Mouse (Mus musculus) kidney, postnatal 0 days (tissue): ENCODE measurements around the gene Ncdn. TPM values are rescaled to one million over a fixed set of nuclear protein-coding genes. Genes with fewer than 3 reads are reported as not detected.

ENCODE experiments used
- ATAC-seq: fragments of 200-750 bp; cut with Nextera tagmentation; replicated peaks from 2 replicates; pipeline ENCODE4 v1.8.0; 2017; ENCODE audit warnings: low read depth, moderate number of reproducible peaks, moderate TSS enrichment, moderate library complexity; ENCODE audit not compliant: low FRiP score
- DNase-seq: peaks from one replicate; pipeline ENCODE4 v3.0.0-alpha.2; 2016; ENCODE audit warnings: low spot score
- H3K27ac ChIP-seq: fragments of 300-500 bp; sonication (generic); 2 replicates; pipeline ENCODE4 v1.5.1; 2014; ENCODE audit warnings: mild to moderate bottlenecking
- H3K27me3 ChIP-seq: fragments of 300-500 bp; sonication (generic); 2 replicates; pipeline ENCODE4 v1.6.1; 2014; ENCODE audit warnings: low read length, mixed read lengths; ENCODE audit not compliant: insufficient read depth
- H3K36me3 ChIP-seq: fragments of 300-500 bp; sonication (generic); 2 replicates; pipeline ENCODE4 v1.6.1; 2014; ENCODE audit warnings: low read length, mixed read lengths; ENCODE audit not compliant: insufficient read depth
- H3K4me1 ChIP-seq: fragments of 300-500 bp; sonication (generic); replicated peaks from 2 replicates; pipeline ENCODE4 v1.6.1; 2014; ENCODE audit warnings: antibody characterized with exemption, low read length, mixed read lengths; ENCODE audit not compliant: insufficient read depth
- H3K4me2 ChIP-seq: fragments of 300-500 bp; sonication (generic); 2 replicates; pipeline ENCODE4 v1.6.1; 2014; ENCODE audit warnings: mild to moderate bottlenecking, low read length, moderate library complexity, mixed read lengths
- H3K4me3 ChIP-seq: fragments of 300-500 bp; sonication (generic); replicated peaks from 2 replicates; pipeline ENCODE4 v1.5.1; 2014; ENCODE audit warnings: low read depth, low read length
- H3K9ac ChIP-seq: fragments of 300-500 bp; sonication (generic); 2 replicates; pipeline ENCODE4 v1.6.1; 2014; ENCODE audit warnings: low read depth, low read length
- H3K9me3 ChIP-seq: fragments of 300-500 bp; sonication (generic); replicated peaks from 2 replicates; pipeline ENCODE4 v1.6.1; 2016; ENCODE audit warnings: low read length, inconsistent platforms, mixed read lengths
- CTCF ChIP-seq: IDR thresholded peaks from 2 replicates; pipeline ENCODE4 v1.5.1; 2016; ENCODE audit warnings: antibody characterized with exemption, low read depth, mild to moderate bottlenecking, moderate library complexity
- whole genome bisulfite sequencing: fragments of 180-500 bp; shearing (Covaris S2); extraction: QIAGEN DNeasy Blood & Tissue Kit; methylation state at CpG from one replicate; pipeline ENCODE4 v1.1.7; 2014; 5-methylcytosine and 5-hydroxymethylcytosine counted together
- polyA plus RNA-seq: library from polyadenylated mRNA; unstranded; fragments of >200 nt; fragmentation: Nextera tagmentation; extraction: Ambion mirVana; gene quantifications from 2 replicates; pipeline ENCODE4 v1.2.1, GENCODE M21; 2015

Ncdn gene
- polyA plus RNA-seq, 1 experiment from 2014 or later, result 22.0 TPM

- Histone ChIP-seq H3K27ac (no peak overlapping the region), H3K36me3 (peaks cover 39% of the 10 kb centered on the region), H3K9ac (no peak overlapping the region), H3K4me1 (peaks cover 15% of the 10 kb centered on the region), H3K27me3 (no peaks in the 10 kb centered on the region), H3K4me2 (no peak overlapping the region), H3K4me3 (no peak overlapping the region), H3K9me3 (no peaks in the 10 kb centered on the region)
- WGBS, result 87% methylated on average over 11 of the region's 11 CpGs
- DNase-seq, result no peak
- no peak for TF ChIP-seq CTCF
- no peak for ATAC-seq
Measured at GRCm38 (mm10) chr4:126749553-126749952, 3.7 kb downstream of the Ncdn start.

DNA sequence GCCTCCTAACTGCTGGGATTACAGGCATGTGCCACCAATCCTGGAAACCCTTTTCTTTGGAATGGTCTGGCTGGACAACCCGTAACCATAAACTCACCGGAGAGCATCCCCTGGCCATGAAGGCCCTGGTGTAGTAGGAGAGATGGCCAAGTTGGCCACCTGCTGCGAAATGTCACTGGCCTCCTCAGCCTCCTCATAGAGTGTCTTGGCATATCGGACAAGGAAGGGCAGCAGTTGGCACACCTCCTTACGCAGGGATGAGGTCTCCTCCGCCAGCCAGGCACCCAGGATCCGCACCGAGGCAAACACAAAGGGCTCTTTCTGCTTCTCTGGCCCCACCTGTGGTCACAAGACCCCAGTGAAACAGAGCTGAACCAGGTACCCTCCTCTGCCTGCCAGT, 4.9 kb downstream of the Ncdn start:
- no peak for ATAC-seq
- Histone ChIP-seq H3K36me3 (peaks cover 43% of the 10 kb centered on the region), H3K4me2 (no peak overlapping the region), H3K9me3 (no peaks in the 10 kb centered on the region), H3K4me1 (peaks cover 13% of the 10 kb centered on the region), H3K9ac (no peak overlapping the region), H3K27ac (no peak overlapping the region), H3K4me3 (no peak overlapping the region), H3K27me3 (no peaks in the 10 kb centered on the region)
- DNase-seq, result no peak
- no peak for TF ChIP-seq CTCF
- WGBS, result 95% methylated on average over 8 of the region's 8 CpGs

- no peak for TF ChIP-seq CTCF
- DNase-seq (no peak), ATAC-seq (no peak)
- no peak overlapping the region for H3K9ac ChIP-seq
- H3K27me3 ChIP-seq, result no peaks in the 10 kb centered on the region
- peaks cover 43% of the 10 kb centered on the region for H3K36me3 ChIP-seq
- no peaks in the 10 kb centered on the region for H3K9me3 ChIP-seq
- no peak overlapping the region for H3K27ac ChIP-seq
- H3K4me3 ChIP-seq, result no peak overlapping the region
- no peaks in the 10 kb centered on the region for H3K4me1 ChIP-seq
- no peak overlapping the region for H3K4me2 ChIP-seq
- WGBS, result 83% methylated on average over 10 of the region's 10 CpGs
Measured at GRCm38 (mm10) chr4:126746194-126746840, 6.9 kb downstream of the Ncdn start.

GRCm38 (mm10) chr4:126745506-126746193, 7.6 kb downstream of the Ncdn start:
- WGBS, result 43% methylated on average over 13 of the region's 13 CpGs
- Histone ChIP-seq H3K9ac (no peak overlapping the region), H3K4me2 (no peak overlapping the region), H3K27me3 (no peaks in the 10 kb centered on the region), H3K4me3 (no peak overlapping the region), H3K4me1 (no peaks in the 10 kb centered on the region), H3K9me3 (no peaks in the 10 kb centered on the region), H3K36me3 (peaks cover 43% of the 10 kb centered on the region), H3K27ac (no peak overlapping the region)
- DNase-seq, result peak; percentile 66
- TF ChIP-seq CTCF, result peak; percentile 72
- no peak for ATAC-seq

- DNase-seq, result no peak
- Histone ChIP-seq H3K27me3 (no peaks in the 10 kb centered on the region), H3K9ac (no peak overlapping the region), H3K9me3 (no peaks in the 10 kb centered on the region), H3K36me3 (peaks cover 42% of the 10 kb centered on the region), H3K4me1 (no peaks in the 10 kb centered on the region), H3K4me3 (no peak overlapping the region), H3K27ac (no peak overlapping the region), H3K4me2 (no peak overlapping the region)
- TF ChIP-seq CTCF, result no peak
- 92% methylated on average over 14 of the region's 14 CpGs for WGBS
- ATAC-seq, result no peak
Measured at GRCm38 (mm10) chr4:126744831-126745230, 8.4 kb downstream of the Ncdn start.

DNA sequence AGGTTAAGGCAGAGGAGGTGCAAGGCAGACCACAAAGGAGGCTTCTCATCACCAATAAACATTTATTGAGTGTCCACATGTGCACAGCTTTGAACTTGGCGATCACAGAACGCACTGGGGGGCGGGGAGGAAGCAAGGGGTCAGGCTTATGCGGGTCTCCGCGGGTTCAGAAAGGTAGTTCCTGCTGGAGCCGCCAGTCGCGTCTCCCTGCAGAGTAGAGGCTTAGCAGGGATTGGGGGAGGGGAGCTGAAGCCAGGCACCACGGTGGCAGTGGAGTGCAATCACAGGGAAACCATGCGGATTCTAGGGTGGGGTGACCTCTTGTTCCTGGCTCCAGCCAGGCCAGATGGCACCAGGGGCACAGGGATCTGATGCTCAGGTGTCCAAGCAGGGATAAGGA, 9.5 kb downstream of the Ncdn start:
- H3K36me3 ChIP-seq, result peaks cover 32% of the 10 kb centered on the region
- DNase-seq, result no peak
- no peaks in the 10 kb centered on the region for H3K4me1 ChIP-seq
- H3K9ac ChIP-seq, result no peak overlapping the region
- H3K4me3 ChIP-seq, result no peak overlapping the region
- H3K27me3 ChIP-seq, result no peaks in the 10 kb centered on the region
- H3K4me2 ChIP-seq, result no peak overlapping the region
- WGBS, result 28% methylated on average over 11 of the region's 11 CpGs
- no peaks in the 10 kb centered on the region for H3K9me3 ChIP-seq
- H3K27ac ChIP-seq, result no peak overlapping the region
- no peak for TF ChIP-seq CTCF
- ATAC-seq, result no peak

DNA sequence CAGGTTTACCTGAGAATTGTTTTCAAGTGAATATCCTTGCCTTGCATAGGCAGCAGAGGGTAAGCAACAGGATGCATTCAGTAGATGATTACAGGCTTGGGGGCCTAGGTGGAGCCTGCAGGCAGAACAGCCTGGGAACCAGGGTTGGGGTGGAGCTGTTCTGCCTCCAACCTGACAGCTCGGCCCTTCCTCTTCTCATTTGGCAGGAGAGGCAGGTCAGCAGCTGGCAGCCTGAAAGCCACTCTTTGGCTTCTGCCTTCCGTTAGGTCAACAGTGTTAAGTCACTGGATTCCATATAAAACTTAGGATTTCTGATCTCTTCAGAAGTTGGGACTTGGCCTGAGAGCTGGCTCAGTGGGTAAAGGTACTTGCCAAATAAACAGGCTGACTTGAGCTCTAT, 10.3 kb downstream of the Ncdn start:
- Histone ChIP-seq H3K4me1 (no peaks in the 10 kb centered on the region), H3K9ac (no peak overlapping the region), H3K36me3 (peaks cover 25% of the 10 kb centered on the region), H3K4me2 (no peak overlapping the region), H3K27me3 (no peaks in the 10 kb centered on the region), H3K4me3 (no peak overlapping the region), H3K27ac (no peak overlapping the region), H3K9me3 (no peaks in the 10 kb centered on the region)
- DNase-seq (no peak), ATAC-seq (no peak)
- TF ChIP-seq CTCF, result no peak
- whole genome bisulfite sequencing, result 57% methylated on average over 2 of the region's 2 CpGs
